Mouse (Mus musculus) embryonic facial prominence, embryonic 15.5 days (tissue): ENCODE measurements around the gene Snupn. TPM values are rescaled to one million over a fixed set of nuclear protein-coding genes. Genes with fewer than 3 reads are reported as not detected.
A peak's percentile ranks its signal among the peaks of the same experiment; 100 is the strongest.

Experiments used
- ATAC-seq: fragments of 200-750 bp; cut with Nextera tagmentation; 2 replicates; pipeline ENCODE4 v1.8.0; 2017; ENCODE audit warnings: low read depth, moderate TSS enrichment; ENCODE audit not compliant: insufficient number of reproducible peaks, low FRiP score, low TSS enrichment
- H3K27ac ChIP-seq: fragments of 300-500 bp; sonication (generic); replicated peaks from 2 replicates; pipeline ENCODE4 v1.5.1; 2015; ENCODE audit warnings: mild to moderate bottlenecking, inconsistent platforms
- H3K27me3 ChIP-seq: fragments of 300-500 bp; sonication (generic); 2 replicates; pipeline ENCODE4 v1.6.1; 2015; ENCODE audit warnings: inconsistent platforms
- H3K36me3 ChIP-seq: fragments of 300-500 bp; sonication (generic); 2 replicates; pipeline ENCODE4 v1.6.1; 2015; ENCODE audit warnings: mild to moderate bottlenecking, inconsistent platforms
- H3K4me1 ChIP-seq: fragments of 300-500 bp; sonication (generic); 2 replicates; pipeline ENCODE4 v1.6.1; 2015; ENCODE audit warnings: inconsistent platforms
- H3K4me2 ChIP-seq: fragments of 300-500 bp; sonication (generic); replicated peaks from 2 replicates; pipeline ENCODE4 v1.6.1; 2015; ENCODE audit warnings: mild to moderate bottlenecking, inconsistent platforms
- H3K4me3 ChIP-seq: fragments of 300-500 bp; sonication (generic); replicated peaks from 2 replicates; pipeline ENCODE4 v1.5.1; 2015; ENCODE audit warnings: mild to moderate bottlenecking, inconsistent platforms
- H3K9ac ChIP-seq: fragments of 300-500 bp; sonication (generic); 2 replicates; pipeline ENCODE4 v1.6.1; 2015; ENCODE audit warnings: inconsistent platforms
- H3K9me3 ChIP-seq: fragments of 300-500 bp; sonication (generic); replicated peaks from 2 replicates; pipeline ENCODE4 v1.6.1; 2016; ENCODE audit warnings: inconsistent platforms
- whole genome bisulfite sequencing: fragments of 180-500 bp; shearing (Covaris S2); methylation state at CpG from one replicate; pipeline ENCODE4 v1.1.7; 2015; 5-methylcytosine and 5-hydroxymethylcytosine counted together
- polyA plus RNA-seq: library from polyadenylated mRNA; unstranded; fragments of >200 nt; fragmentation: Nextera tagmentation; extraction: Ambion mirVana; gene quantifications from 2 replicates; pipeline ENCODE4 v1.2.1, GENCODE M21; 2015

Snupn gene
- polyA plus RNA-seq, 1 experiment from 2014 or later, result 27.9 TPM

GRCm38 (mm10) chr9:56922746-56923145 lies 27.9 kb upstream of the Snupn start:
- Histone ChIP-seq H3K9ac (no peak overlapping the region), H3K9me3 (no peaks in the 10 kb centered on the region), H3K4me3 (0 out of 2 replicates have a peak overlapping the region, but pooled peaks have one; percentile 40), H3K36me3 (peaks cover 33% of the 10 kb centered on the region), H3K4me1 (peaks cover 49% of the 10 kb centered on the region), H3K27me3 (no peaks in the 10 kb centered on the region), H3K4me2 (peak overlapping the region; percentile 84; the same call in 1 of the 2 replicates), H3K27ac (0 out of 2 replicates have a peak overlapping the region, but pooled peaks have one; percentile 73)
- WGBS, result 85% methylated on average over 4 of the region's 4 CpGs
- ATAC-seq, result no peak

DNA sequence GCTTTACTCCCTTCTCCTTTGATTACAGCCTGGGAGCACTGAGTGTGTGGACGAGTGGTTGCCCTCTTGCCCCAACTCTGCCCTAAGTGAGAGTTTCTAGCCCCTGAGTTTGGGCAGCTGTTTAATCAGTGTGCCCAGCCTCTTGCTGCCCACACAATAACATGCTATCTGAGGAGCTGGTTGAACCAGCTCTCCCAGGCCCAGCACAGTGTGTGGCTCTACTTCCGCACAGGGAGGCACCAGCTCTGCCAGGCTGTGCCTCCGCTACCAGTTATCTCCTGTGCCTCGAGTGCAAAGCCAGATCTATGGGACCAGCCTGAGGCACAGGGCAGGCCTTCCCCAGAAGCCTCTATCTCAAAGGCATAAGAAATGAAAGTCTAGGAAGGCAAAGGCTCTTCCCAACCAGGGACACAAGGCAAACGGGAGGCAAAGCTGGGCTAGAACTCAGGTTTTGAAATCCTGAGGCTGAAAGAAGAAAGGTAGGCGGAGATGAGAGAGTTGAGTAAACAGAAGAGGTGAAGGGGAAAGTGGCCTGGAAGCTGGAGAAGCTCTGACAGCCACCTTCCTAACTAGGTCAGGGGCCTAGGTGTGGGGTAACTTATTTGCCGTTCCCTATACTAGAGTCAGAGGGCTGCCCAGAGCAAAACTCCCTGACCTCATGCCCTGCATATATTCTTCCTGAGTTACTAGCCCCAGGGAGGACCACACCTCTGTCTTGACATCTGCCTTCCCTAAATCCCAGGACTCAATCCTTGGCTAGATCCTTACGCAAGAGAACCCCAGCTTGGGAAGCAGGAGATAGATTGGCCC lies 26.6 kb upstream of the Snupn start:
- Histone ChIP-seq H3K4me2 (peak overlapping the region; percentile 84), H3K4me1 (peaks cover 55% of the 10 kb centered on the region), H3K4me3 (peak overlapping the region; percentile 40), H3K27me3 (no peaks in the 10 kb centered on the region), H3K27ac (peak overlapping the region; percentile 73), H3K9me3 (no peaks in the 10 kb centered on the region), H3K36me3 (peaks cover 21% of the 10 kb centered on the region), H3K9ac (peak overlapping the region; percentile 33; the same call in 1 of the 2 replicates)
- WGBS, result 45% methylated on average over 8 of the region's 8 CpGs
- ATAC-seq, result no peak

DNA sequence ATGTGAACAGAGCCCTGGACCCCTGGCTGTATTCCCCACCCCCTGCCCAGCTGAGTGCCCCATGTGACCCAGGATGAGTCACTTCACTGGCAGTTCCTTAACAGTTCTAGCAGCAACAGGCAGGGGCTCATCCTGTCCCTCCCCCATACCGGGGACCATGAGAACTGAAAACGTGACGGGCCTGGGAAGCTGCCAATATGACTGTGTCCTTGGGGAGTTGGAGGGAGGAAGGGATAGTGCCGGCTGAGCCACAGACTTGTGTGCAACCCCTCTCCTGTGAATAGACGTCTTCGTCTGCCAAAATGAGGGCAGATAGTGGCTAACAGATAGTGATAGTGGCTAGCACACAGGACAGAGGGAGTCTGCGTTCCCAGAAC lies 26.0 kb upstream of the Snupn start:
- WGBS, result 9% methylated on average over 7 of the region's 7 CpGs

DNA sequence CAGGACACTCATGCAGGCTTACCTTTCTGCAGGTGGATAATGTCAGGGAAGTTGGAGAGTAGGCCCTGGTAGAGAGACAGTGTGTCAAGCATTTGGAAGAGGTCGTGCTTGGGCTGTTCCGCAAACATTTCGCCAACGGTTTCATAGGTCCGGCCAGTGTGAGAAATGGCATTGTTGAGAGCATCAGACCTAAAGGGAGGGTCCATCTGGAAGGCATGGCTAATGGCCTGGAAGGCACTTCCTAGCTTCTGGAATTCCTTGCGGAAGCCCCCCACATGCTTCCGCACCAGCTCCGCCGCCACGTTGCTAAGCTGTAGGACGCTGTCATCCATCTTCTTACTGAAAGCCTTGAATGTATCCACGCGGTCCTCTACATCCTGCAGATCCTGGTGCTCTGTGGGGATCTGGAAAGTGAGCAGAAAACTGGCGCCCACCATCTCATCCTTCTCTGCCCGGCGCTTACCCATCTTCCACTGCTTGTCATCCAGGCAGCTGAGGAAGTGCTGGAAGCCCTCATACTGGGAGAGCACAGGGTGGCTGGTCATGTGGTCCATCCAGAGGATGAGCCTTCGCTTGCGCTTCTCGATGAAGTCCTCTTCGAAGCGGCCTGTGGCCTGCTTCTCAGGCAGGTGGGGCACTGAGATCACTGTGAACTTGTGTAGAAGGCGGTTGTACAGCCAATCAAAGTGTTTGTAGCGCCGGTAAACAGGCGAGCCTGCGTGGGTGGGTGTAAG lies 25.2 kb upstream of the Snupn start:
- peak overlapping the region; percentile 33; the same call in 1 of the 2 replicates for H3K9ac ChIP-seq
- peaks cover 55% of the 10 kb centered on the region for H3K4me1 ChIP-seq
- peaks cover 14% of the 10 kb centered on the region for H3K36me3 ChIP-seq
- peak overlapping the region; percentile 73 for H3K27ac ChIP-seq
- H3K9me3 ChIP-seq, result no peaks in the 10 kb centered on the region
- WGBS, result 88% methylated on average over 26 of the region's 26 CpGs
- H3K27me3 ChIP-seq, result no peaks in the 10 kb centered on the region
- peak overlapping the region; percentile 84 for H3K4me2 ChIP-seq
- H3K4me3 ChIP-seq, result peak overlapping the region; percentile 40
- ATAC-seq, result no peak

More for the DNA sequence above, 26.0 kb upstream of the Snupn start:
- no peaks in the 10 kb centered on the region for H3K9me3 ChIP-seq
- peak overlapping the region; percentile 40 for H3K4me3 ChIP-seq
- H3K4me1 ChIP-seq, result peaks cover 55% of the 10 kb centered on the region
- H3K27ac ChIP-seq, result peak overlapping the region; percentile 73
- peak overlapping the region; percentile 84 for H3K4me2 ChIP-seq
- peaks cover 20% of the 10 kb centered on the region for H3K36me3 ChIP-seq
- H3K27me3 ChIP-seq, result no peaks in the 10 kb centered on the region
- H3K9ac ChIP-seq, result peak overlapping the region; percentile 33
- 0 out of 2 replicates have a peak, but pooled peaks have one; percentile 32 for ATAC-seq

DNA sequence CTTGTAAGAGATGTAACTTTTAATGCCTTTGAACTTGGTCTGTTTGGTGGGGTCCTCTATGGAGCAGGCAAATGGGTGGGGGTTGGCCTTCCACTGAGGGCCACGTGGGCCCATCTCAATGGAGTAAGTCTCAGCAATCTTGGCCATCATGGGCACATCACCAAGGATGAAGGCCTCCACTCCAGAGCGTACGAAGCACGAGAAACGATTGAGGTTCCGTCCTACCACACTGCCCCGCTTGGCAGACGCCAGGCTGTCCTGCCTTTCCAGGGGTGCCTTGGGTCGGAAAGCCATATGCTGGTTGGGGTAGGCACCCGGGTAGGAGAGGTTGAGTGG lies 24.7 kb upstream of the Snupn start:
- 94% methylated on average over 10 of the region's 10 CpGs for WGBS
- H3K9me3 ChIP-seq, result no peaks in the 10 kb centered on the region
- H3K4me2 ChIP-seq, result peak overlapping the region; percentile 84
- no peak for ATAC-seq
- H3K4me1 ChIP-seq, result peaks cover 55% of the 10 kb centered on the region
- H3K9ac ChIP-seq, result no peak overlapping the region
- H3K27ac ChIP-seq, result no peak overlapping the region
- peaks cover 13% of the 10 kb centered on the region for H3K36me3 ChIP-seq
- peak overlapping the region; percentile 76; the same call in 1 of the 2 replicates for H3K4me3 ChIP-seq
- no peaks in the 10 kb centered on the region for H3K27me3 ChIP-seq

DNA sequence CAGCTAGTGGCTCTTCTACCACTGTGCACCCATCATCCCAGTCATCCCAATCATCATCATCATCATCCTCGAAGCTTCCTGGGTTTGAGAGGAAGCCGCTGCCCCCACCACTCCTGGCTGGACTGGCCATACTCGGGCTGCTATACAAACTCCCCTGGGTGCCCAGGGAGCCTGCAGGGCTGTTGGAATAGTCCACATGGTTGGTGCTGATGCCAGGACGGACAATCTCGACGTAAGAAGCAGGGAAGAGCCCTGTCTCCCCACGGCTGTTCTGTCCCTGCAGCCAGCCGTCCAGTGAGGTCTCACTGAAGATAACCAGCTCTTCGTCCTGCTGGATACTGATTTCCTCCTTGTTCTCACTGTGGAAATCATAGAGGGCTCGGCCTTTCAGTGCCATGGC lies 24.3 kb upstream of the Snupn start:
- Histone ChIP-seq H3K27me3 (no peaks in the 10 kb centered on the region), H3K4me2 (peak overlapping the region; percentile 84), H3K4me3 (peak overlapping the region; percentile 76), H3K9me3 (no peaks in the 10 kb centered on the region), H3K36me3 (peaks cover 10% of the 10 kb centered on the region), H3K4me1 (peaks cover 55% of the 10 kb centered on the region), H3K9ac (peak overlapping the region; percentile 80; the same call in 1 of the 2 replicates), H3K27ac (0 out of 2 replicates have a peak overlapping the region, but pooled peaks have one; percentile 44)
- WGBS, result 87% methylated on average over 10 of the region's 10 CpGs
- no peak for ATAC-seq

- WGBS, result under 1% methylated on average over 35 of the region's 35 CpGs
- peak overlapping the region; percentile 80 for H3K9ac ChIP-seq
- H3K4me1 ChIP-seq, result peaks cover 55% of the 10 kb centered on the region
Observed at GRCm38 (mm10) chr9:56927191-56928012, 23.3 kb upstream of the Snupn start.

DNA sequence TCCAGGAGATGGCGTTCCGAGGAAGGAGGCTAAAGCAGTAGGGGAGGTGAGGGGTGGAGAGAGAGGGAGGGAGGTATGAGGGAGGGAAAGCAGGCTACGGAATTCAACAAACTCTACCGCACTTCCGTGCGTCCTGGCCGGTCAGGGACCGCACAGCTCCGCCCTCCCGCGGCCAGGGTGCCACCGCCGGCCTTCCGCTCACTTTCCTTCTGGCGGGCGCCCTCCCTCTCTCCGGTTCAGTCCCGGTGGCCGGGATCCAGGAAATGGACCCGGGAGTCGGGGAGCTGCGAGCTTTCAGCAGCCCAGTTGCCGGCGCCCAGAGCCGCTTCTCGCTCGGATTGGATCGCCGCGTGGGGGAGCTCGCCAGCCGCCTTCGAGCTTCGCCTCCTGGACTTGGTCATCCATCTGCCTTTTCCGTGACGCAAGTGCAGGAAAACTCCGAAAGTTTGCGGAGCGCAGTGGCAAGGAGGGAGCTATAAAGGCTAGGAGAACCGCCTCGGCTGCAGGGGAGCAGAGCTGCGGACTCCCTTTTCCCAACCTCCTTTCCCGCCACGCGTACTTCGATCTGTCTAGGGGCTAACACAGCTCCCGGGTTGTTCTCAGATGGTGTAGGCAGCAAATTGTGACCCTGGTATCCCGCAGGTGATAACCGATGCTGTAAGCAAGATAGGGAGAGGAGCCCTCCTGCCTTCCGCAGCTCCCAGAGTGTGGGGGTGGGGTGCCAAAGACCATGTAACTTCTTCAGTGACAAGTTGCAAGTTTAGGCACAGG lies 22.5 kb upstream of the Snupn start, which contains the start of gene Snx33:
TSS of gene Snx33 (minus strand) at position 331 of the 771 bp plus-strand sequence.
- 0% methylated on average over 49 of the region's 50 CpGs for WGBS
- Histone ChIP-seq H3K4me2 (peak within 1 kb of the TSS; percentile 84), H3K4me1 (peaks cover 48% of the 10 kb centered on the region), H3K9me3 (no peaks in the 10 kb centered on the region), H3K4me3 (peak within 1 kb of the TSS; percentile 76), H3K27ac (peak within 1 kb of the TSS; percentile 98), H3K27me3 (no peaks in the 10 kb centered on the region), H3K9ac (peak within 1 kb of the TSS; percentile 80), H3K36me3 (no peaks in the 10 kb centered on the region)
- peak; percentile 86 for ATAC-seq

More at GRCm38 (mm10) chr9:56927191-56928012, 23.3 kb upstream of the Snupn start:
- Histone ChIP-seq H3K27ac (peak overlapping the region; percentile 98), H3K27me3 (no peaks in the 10 kb centered on the region), H3K4me2 (peak overlapping the region; percentile 84), H3K4me3 (peak overlapping the region; percentile 76), H3K9me3 (no peaks in the 10 kb centered on the region), H3K36me3 (no peaks in the 10 kb centered on the region; the same call in 1 of the 2 replicates)
- ATAC-seq, result peak; percentile 19; the same call in 1 of the 2 replicates

DNA sequence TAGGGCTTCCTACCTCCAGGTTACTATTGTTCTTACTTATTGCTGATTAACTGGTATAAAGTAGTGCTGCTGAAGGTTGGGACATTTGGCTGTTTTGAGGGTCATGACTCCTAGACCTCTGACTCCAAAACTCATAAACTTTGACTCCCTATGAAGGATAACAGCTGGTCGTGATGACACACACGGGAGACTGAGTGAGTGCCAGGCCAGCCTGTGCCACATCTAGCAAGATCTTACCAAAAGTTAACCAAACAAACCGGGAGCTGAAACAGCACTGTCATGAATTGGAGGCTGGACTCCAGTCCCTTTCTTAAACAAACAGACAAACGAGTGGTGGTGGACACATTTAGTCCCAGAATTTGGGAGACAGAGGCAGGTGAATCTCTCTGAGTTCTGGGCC lies 21.2 kb upstream of the Snupn start:
- Histone ChIP-seq H3K4me1 (peaks cover 35% of the 10 kb centered on the region), H3K4me3 (no peak overlapping the region), H3K27me3 (no peaks in the 10 kb centered on the region), H3K27ac (no peak overlapping the region), H3K36me3 (no peaks in the 10 kb centered on the region), H3K9me3 (no peaks in the 10 kb centered on the region), H3K4me2 (no peak overlapping the region), H3K9ac (no peak overlapping the region)
- ATAC-seq, result no peak
- WGBS, result 57% methylated on average over 4 of the region's 4 CpGs

DNA sequence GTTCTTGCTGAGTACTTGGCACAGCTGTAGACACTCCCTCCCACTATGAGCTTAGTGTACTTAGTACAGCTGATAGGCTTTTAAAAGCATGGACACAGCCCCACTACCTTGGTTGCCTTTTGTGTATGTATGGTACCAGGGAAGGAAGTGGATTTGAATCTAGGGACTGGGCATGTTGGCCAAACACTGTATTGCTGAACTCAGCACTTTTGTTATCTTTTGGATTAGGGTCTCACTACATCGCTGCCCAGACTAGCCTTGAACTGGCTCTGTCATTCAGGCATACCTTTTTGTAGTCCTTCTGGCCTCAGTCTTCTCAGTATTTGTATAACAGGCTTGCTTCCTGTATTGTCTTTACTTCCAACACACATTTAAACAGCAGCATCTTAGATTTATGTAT lies 20.1 kb upstream of the Snupn start:
- peaks cover 25% of the 10 kb centered on the region for H3K4me1 ChIP-seq
- H3K36me3 ChIP-seq, result no peaks in the 10 kb centered on the region
- WGBS, result 80% methylated on average over 1 of the region's 1 CpGs
- no peak overlapping the region for H3K27ac ChIP-seq
- no peak overlapping the region for H3K4me2 ChIP-seq
- no peak overlapping the region for H3K4me3 ChIP-seq
- H3K9me3 ChIP-seq, result no peaks in the 10 kb centered on the region
- ATAC-seq, result no peak
- H3K27me3 ChIP-seq, result no peaks in the 10 kb centered on the region
- no peak overlapping the region for H3K9ac ChIP-seq
